Mouse (Mus musculus) thymus, postnatal 14 days (tissue): ENCODE measurements around the gene Olfr935.

ENCODE experiments used
- DNase-seq: peaks from one replicate; pipeline ENCODE4 v3.0.0; 2021

Gene Olfr935

GRCm38 (mm10) chr9:38999583-38999982 lies at the start of gene Olfr935:
TSS of gene Olfr935 (minus strand) at chr9:38999683.
- DNase-seq, result no peak

- no peak for DNase-seq
Measured at GRCm38 (mm10) chr9:39023277-39023676, 23.8 kb upstream of the Olfr935 start, which contains the start of gene Olfr146. TSS of gene Olfr146 (minus strand) at chr9:39023377.

GRCm38 (mm10) chr9:38988215-38988614 lies 11.3 kb downstream of the Olfr935 start, which contains the start of gene Olfr934:
TSS of gene Olfr934 (minus strand) at chr9:38988315.
- DNase-seq, result no peak

GRCm38 (mm10) chr9:38972013-38972412 lies 27.5 kb downstream of the Olfr935 start, which contains the start of gene Olfr933:
TSS of gene Olfr933 (plus strand) at chr9:38972313.
- DNase-seq, result no peak

- no peak for DNase-seq
Measured at GRCm38 (mm10) chr9:38954124-38954416, 45.4 kb downstream of the Olfr935 start.

GRCm38 (mm10) chr9:38953401-38954123 lies 45.9 kb downstream of the Olfr935 start:
- DNase-seq, result no peak
